Mouse (Mus musculus) neural tube, embryonic 12.5 days (tissue): ENCODE data around the gene Cd22. TPM values are rescaled to one million over a fixed set of nuclear protein-coding genes. Genes with fewer than 3 reads are reported as not detected.

Source experiments
- polyA plus RNA-seq: library from polyadenylated mRNA; unstranded; fragments of >200 nt; fragmentation: Nextera tagmentation; extraction: Ambion mirVana; gene quantifications from 2 replicates; pipeline ENCODE4 v1.2.1, GENCODE M21; 2016

Cd22 gene
- polyA plus RNA-seq, 1 experiment from 2014 or later, result not detected

Other genes starting within 250 kb of the Cd22 start
- gene Etv2, start 244.5 kb downstream of the Cd22 start, polyA plus RNA-seq, result not detected in 2 replicates
- gene Rbm42, start 230.0 kb downstream of the Cd22 start, polyA plus RNA-seq, result 163 and 167 TPM in 2 replicates
- 39.5 and 45.2 TPM in 2 replicates for gene Haus5, start 215.3 kb downstream of the Cd22 start, polyA plus RNA-seq
- not detected in 2 replicates for gene Pmis2, start 208.7 kb downstream of the Cd22 start, polyA plus RNA-seq
- gene 2200002J24Rik, start 181.4 kb downstream of the Cd22 start, polyA plus RNA-seq, result not detected in 2 replicates
- gene Atp4a, start 168.1 kb downstream of the Cd22 start, polyA plus RNA-seq, result 1.3 and 2.0 TPM in 2 replicates
- 185 and 194 TPM in 2 replicates for gene Tmem147, start 150.8 kb downstream of the Cd22 start, polyA plus RNA-seq
- 1.4 and 1.5 TPM in 2 replicates for gene Gapdhs, start 136.7 kb downstream of the Cd22 start, polyA plus RNA-seq
- 1.1 and 2.6 TPM in 2 replicates for gene Sbsn, start 128.9 kb downstream of the Cd22 start, polyA plus RNA-seq
- gene Dmkn, start 116.6 kb downstream of the Cd22 start, polyA plus RNA-seq, result 0.24 and 0.38 TPM in 2 replicates
- gene Krtdap, start 92.4 kb downstream of the Cd22 start, polyA plus RNA-seq, result not detected in 2 replicates
- gene Ffar2, start 56.6 kb downstream of the Cd22 start, polyA plus RNA-seq, result 0.08 TPM in 1 of 2 replicates, not detected in the other
- not detected in 2 replicates for gene Ffar3, start 24.2 kb downstream of the Cd22 start, polyA plus RNA-seq
- not detected in 2 replicates for gene Ffar1, start 18.8 kb downstream of the Cd22 start, polyA plus RNA-seq
- gene Mag, start 34.5 kb upstream of the Cd22 start, polyA plus RNA-seq, result 0.79 and 1.2 TPM in 2 replicates
- not detected in 2 replicates for gene Hamp2, start 44.3 kb upstream of the Cd22 start, polyA plus RNA-seq
- not detected in 2 replicates for gene Hamp, start 63.7 kb upstream of the Cd22 start, polyA plus RNA-seq
- gene Usf2, start 76.5 kb upstream of the Cd22 start, polyA plus RNA-seq, result 32.0 and 38.8 TPM in 2 replicates
- 15.4 and 17.0 TPM in 2 replicates for gene Lsr, start 93.1 kb upstream of the Cd22 start, polyA plus RNA-seq
- gene Fam187b, start 93.4 kb upstream of the Cd22 start, polyA plus RNA-seq, result 0.42 and 0.46 TPM in 2 replicates
- gene Fxyd5, start 162.1 kb upstream of the Cd22 start, polyA plus RNA-seq, result 12.5 and 15.4 TPM in 2 replicates
- 64.5 and 79.5 TPM in 2 replicates for gene Fxyd7, start 171.1 kb upstream of the Cd22 start, polyA plus RNA-seq
- 24.1 and 26.5 TPM in 2 replicates for gene Fxyd1, start 176.9 kb upstream of the Cd22 start, polyA plus RNA-seq
- gene Lgi4, start 179.0 kb upstream of the Cd22 start, polyA plus RNA-seq, result 4.7 and 6.1 TPM in 2 replicates
- gene Fxyd3, start 196.4 kb upstream of the Cd22 start, polyA plus RNA-seq, result 7.1 and 7.8 TPM in 2 replicates
- gene Hpn, start 234.9 kb upstream of the Cd22 start, polyA plus RNA-seq, result 0.27 and 0.46 TPM in 2 replicates
- 2.5 and 2.8 TPM in 2 replicates for gene Scn1b, start 246.7 kb upstream of the Cd22 start, polyA plus RNA-seq